Mouse (Mus musculus) liver, embryonic 13.5 days (tissue): ENCODE data around the gene Dlg2. TPM values are rescaled to one million over a fixed set of nuclear protein-coding genes. Genes with fewer than 3 reads are reported as not detected.

ENCODE experiments used
- ATAC-seq: fragments of 200-750 bp; cut with Nextera tagmentation; 2 replicates; pipeline ENCODE4 v1.8.0; 2017; ENCODE audit warnings: low read depth, mild to moderate bottlenecking, moderate number of reproducible peaks, moderate library complexity
- DNase-seq: peaks from one replicate; pipeline ENCODE4 v3.0.0; 2022
- H3K27ac ChIP-seq: fragments of 300-500 bp; sonication (generic); 2 replicates; pipeline ENCODE4 v1.5.1; 2015; ENCODE audit warnings: moderate library complexity, mild to moderate bottlenecking, inconsistent platforms
- H3K27me3 ChIP-seq: fragments of 300-500 bp; sonication (generic); 2 replicates; pipeline ENCODE4 v1.6.1; 2015; ENCODE audit warnings: mild to moderate bottlenecking, inconsistent platforms
- H3K36me3 ChIP-seq: fragments of 300-500 bp; sonication (generic); 2 replicates; pipeline ENCODE4 v1.6.1; 2015; ENCODE audit warnings: mild to moderate bottlenecking, inconsistent platforms
- H3K4me1 ChIP-seq: fragments of 300-500 bp; sonication (generic); replicated peaks from 2 replicates; pipeline ENCODE4 v1.6.1; 2015; ENCODE audit warnings: inconsistent platforms
- H3K4me2 ChIP-seq: fragments of 300-500 bp; sonication (generic); 2 replicates; pipeline ENCODE4 v1.6.1; 2015; ENCODE audit warnings: inconsistent platforms, mild to moderate bottlenecking, moderate library complexity
- H3K4me3 ChIP-seq: fragments of 300-500 bp; sonication (generic); replicated peaks from 2 replicates; pipeline ENCODE4 v1.5.1; 2015; ENCODE audit warnings: mild to moderate bottlenecking, inconsistent platforms
- H3K9ac ChIP-seq: fragments of 300-500 bp; sonication (generic); 2 replicates; pipeline ENCODE4 v1.6.1; 2015; ENCODE audit warnings: mild to moderate bottlenecking, inconsistent platforms
- H3K9me3 ChIP-seq: fragments of 300-500 bp; sonication (generic); replicated peaks from 2 replicates; pipeline ENCODE4 v1.6.1; 2016; ENCODE audit warnings: inconsistent platforms
- WGBS: fragments of 180-500 bp; shearing (Covaris S2); methylation state at CpG from one replicate; pipeline ENCODE4 v1.1.7; 2015; ENCODE audit not compliant: insufficient replicate concordance; 5-methylcytosine and 5-hydroxymethylcytosine counted together
- polyA plus RNA-seq: library from polyadenylated mRNA; unstranded; fragments of >200 nt; fragmentation: Nextera tagmentation; extraction: Ambion mirVana; gene quantifications from 2 replicates; pipeline ENCODE4 v1.2.1, GENCODE M21; 2015

Dlg2 gene
- polyA plus RNA-seq, 1 experiment from 2014 or later: 0.52 TPM

DNA sequence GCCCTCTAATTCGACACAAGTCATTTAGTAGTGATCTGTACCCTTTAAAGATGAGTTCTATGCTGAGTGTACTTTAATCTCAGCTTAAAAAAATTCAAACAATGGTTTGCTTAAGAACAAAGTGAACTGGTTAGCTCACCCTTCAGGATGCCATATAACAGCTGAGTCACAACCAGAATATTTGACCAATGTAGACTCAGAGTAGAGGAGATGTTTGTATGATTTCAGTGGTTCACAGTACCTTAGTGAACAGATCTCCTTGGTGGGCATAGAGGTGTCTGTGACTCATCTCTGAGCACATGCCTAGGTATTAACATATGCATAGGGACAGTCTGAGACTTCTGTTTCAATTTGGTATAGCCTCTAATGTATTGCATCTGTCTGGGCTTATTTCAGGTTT, 2002.7 kb downstream of the Dlg2 start:
- no peaks in the 10 kb centered on the region for H3K9me3 ChIP-seq

DNA sequence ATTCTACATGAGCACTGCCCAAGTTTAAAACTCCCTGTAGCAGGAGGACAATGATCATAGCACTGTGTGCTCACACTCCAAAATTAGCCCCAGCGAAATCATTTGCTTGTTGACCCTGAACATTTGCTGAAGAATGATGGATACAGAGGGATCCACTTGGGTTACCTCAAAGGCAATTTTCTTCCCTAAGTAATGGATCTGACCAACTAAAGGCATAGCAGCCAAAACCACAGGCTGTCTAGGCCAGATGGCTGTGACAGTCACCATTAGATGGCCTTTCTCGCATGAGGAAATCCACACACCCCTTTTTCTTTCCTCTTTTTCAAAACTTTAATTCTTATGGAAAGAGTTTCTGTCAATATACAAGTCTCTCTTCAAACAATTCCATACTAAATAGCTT, 2003.3 kb downstream of the Dlg2 start:
- 59% methylated on average over 2 of the region's 2 CpGs for WGBS
- Histone ChIP-seq H3K9ac (no peak overlapping the region), H3K9me3 (no peaks in the 10 kb centered on the region), H3K36me3 (no peaks in the 10 kb centered on the region), H3K4me2 (no peak overlapping the region), H3K27ac (no peak overlapping the region), H3K4me3 (no peak overlapping the region), H3K4me1 (no peaks in the 10 kb centered on the region), H3K27me3 (no peaks in the 10 kb centered on the region)
- no peak for DNase-seq
- ATAC-seq: no peak

More for the DNA sequence above, 2002.7 kb downstream of the Dlg2 start:
- Histone ChIP-seq H3K4me3 (no peak overlapping the region), H3K4me1 (no peaks in the 10 kb centered on the region), H3K9ac (no peak overlapping the region), H3K4me2 (no peak overlapping the region), H3K36me3 (no peaks in the 10 kb centered on the region), H3K27ac (no peak overlapping the region), H3K27me3 (no peaks in the 10 kb centered on the region)
- ATAC-seq (no peak), DNase-seq (no peak)
- WGBS: 34% methylated on average over 1 of the region's 1 CpGs

- no peaks in the 10 kb centered on the region for H3K27me3 ChIP-seq
- H3K4me2 ChIP-seq: no peak overlapping the region
- H3K4me1 ChIP-seq: no peaks in the 10 kb centered on the region
- H3K9me3 ChIP-seq: no peaks in the 10 kb centered on the region
- 47% methylated on average over 3 of the region's 3 CpGs for WGBS
- H3K4me3 ChIP-seq: no peak overlapping the region
- H3K36me3 ChIP-seq: no peaks in the 10 kb centered on the region
- no peak overlapping the region for H3K27ac ChIP-seq
- H3K9ac ChIP-seq: no peak overlapping the region
- DNase-seq: no peak
- ATAC-seq: no peak
Observed at GRCm38 (mm10) chr7:92483346-92483745, 2006.9 kb downstream of the Dlg2 start.

DNA sequence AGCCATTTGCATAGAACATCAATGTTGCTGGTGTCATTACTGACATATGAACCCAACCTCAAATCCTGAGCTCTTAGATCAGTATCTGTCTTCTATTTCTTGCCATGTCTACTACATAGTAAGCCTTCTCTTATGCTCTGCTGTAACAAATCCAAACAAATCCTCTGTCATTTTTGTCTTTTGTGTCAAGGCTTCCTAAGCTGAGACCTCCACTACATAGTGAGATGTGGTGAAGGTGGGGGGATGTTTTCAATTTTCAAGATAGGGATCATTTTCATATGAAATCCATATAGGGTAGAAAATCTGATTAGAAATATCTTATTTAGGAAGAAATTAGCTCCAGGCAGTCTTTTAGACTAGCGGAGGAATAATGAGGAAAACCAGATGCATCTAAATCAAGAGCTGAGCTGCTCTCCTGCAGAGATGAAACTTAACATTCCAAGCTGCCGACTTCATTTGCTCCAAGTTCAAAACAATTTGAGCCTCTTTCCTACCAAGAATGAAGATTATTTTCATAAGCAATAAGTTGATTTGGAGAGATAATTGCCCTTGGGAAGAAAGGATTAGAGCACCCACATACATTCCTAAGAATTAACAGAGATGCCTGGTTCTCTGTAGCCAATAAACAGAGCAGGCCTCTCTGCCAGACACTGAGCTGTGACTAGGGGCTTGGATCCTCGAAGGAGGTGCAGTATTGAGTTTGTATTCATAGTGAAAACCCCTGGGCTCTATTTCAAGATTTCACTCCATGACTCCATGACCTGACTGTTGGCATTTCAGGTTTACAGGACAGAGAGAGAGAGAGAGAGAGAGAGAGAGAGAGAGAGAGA, 2009.6 kb downstream of the Dlg2 start:
- Histone ChIP-seq H3K9me3 (no peaks in the 10 kb centered on the region), H3K4me1 (no peaks in the 10 kb centered on the region), H3K9ac (no peak overlapping the region), H3K27ac (no peak overlapping the region), H3K4me2 (no peak overlapping the region), H3K4me3 (no peak overlapping the region), H3K27me3 (no peaks in the 10 kb centered on the region), H3K36me3 (no peaks in the 10 kb centered on the region)
- ATAC-seq (no peak), DNase-seq (no peak)
- WGBS: 48% methylated on average over 3 of the region's 3 CpGs

- no peak overlapping the region for H3K27ac ChIP-seq
- DNase-seq: no peak
- WGBS: 86% methylated on average over 4 of the region's 4 CpGs
Observed at GRCm38 (mm10) chr7:92486878-92487277, 2010.4 kb downstream of the Dlg2 start.

DNA sequence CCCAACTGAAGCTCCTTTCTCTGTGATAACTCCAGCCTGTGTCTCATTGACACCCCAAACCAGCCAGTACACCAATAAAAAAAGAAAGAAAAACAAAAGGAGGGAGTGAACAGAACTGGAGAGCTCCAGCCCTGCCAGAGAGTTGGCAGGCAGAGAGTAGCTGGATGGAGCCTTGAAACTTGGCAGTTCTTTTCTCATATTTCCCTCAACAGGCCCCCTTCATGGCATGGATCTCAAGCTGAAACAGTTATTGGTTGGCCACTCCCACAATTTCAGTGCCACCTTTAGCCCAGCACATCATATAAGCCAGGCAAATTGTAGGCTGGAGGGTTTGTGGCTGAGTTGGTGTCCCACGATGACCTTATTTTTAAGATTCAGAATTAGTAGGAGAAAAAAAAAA, 2015.8 kb downstream of the Dlg2 start:
- H3K27me3 ChIP-seq: no peaks in the 10 kb centered on the region
- no peak overlapping the region for H3K4me2 ChIP-seq
- H3K9me3 ChIP-seq: no peaks in the 10 kb centered on the region
- ATAC-seq (no peak), DNase-seq (no peak)
- WGBS: 76% methylated on average over 1 of the region's 1 CpGs
- no peaks in the 10 kb centered on the region for H3K36me3 ChIP-seq
- no peak overlapping the region for H3K4me3 ChIP-seq
- H3K4me1 ChIP-seq: no peaks in the 10 kb centered on the region
- H3K27ac ChIP-seq: no peak overlapping the region
- no peak overlapping the region for H3K9ac ChIP-seq

More at GRCm38 (mm10) chr7:92486878-92487277, 2010.4 kb downstream of the Dlg2 start:
- no peaks in the 10 kb centered on the region for H3K27me3 ChIP-seq
- H3K4me1 ChIP-seq: no peaks in the 10 kb centered on the region
- H3K9ac ChIP-seq: no peak overlapping the region
- no peak overlapping the region for H3K4me2 ChIP-seq
- no peaks in the 10 kb centered on the region for H3K9me3 ChIP-seq
- no peak overlapping the region for H3K4me3 ChIP-seq
- no peaks in the 10 kb centered on the region for H3K36me3 ChIP-seq
- no peak for ATAC-seq

GRCm38 (mm10) chr7:92493521-92493920, 2017.0 kb downstream of the Dlg2 start:
- no peak overlapping the region for H3K4me3 ChIP-seq
- no peak overlapping the region for H3K9ac ChIP-seq
- no peaks in the 10 kb centered on the region for H3K4me1 ChIP-seq
- DNase-seq (no peak), ATAC-seq (no peak)
- H3K36me3 ChIP-seq: no peaks in the 10 kb centered on the region
- no peak overlapping the region for H3K4me2 ChIP-seq
- WGBS: 51% methylated on average over 2 of the region's 2 CpGs
- H3K9me3 ChIP-seq: no peaks in the 10 kb centered on the region
- no peaks in the 10 kb centered on the region for H3K27me3 ChIP-seq
- no peak overlapping the region for H3K27ac ChIP-seq

Other genes with a start within 250 kb of the Dlg2 start
- not detected in 2 replicates for gene Ccdc83, start 210.9 kb upstream of the Dlg2 start, polyA plus RNA-seq
- gene Sytl2, start 174.4 kb upstream of the Dlg2 start, polyA plus RNA-seq: 0.77 and 0.93 TPM in 2 replicates
- 0.15 and 0.30 TPM in 2 replicates for gene Ccdc89, start 50.1 kb upstream of the Dlg2 start, polyA plus RNA-seq
- gene Crebzf, start 33.9 kb upstream of the Dlg2 start, polyA plus RNA-seq: 13.7 and 13.8 TPM in 2 replicates
- 62.5 and 65.8 TPM in 2 replicates for gene Tmem126a, start 19.4 kb upstream of the Dlg2 start, polyA plus RNA-seq
- 12.4 and 14.5 TPM in 2 replicates for gene Tmem126b, start 671 bp upstream of the Dlg2 start, polyA plus RNA-seq